Mouse (Mus musculus) heart, postnatal 14 days (tissue): ENCODE measurements around the gene Myadm. TPM values are rescaled to one million over a fixed set of nuclear protein-coding genes. Genes with fewer than 3 reads are reported as not detected.
A peak's percentile ranks its signal among the peaks of the same experiment; 100 is the strongest.

Source experiments
- DNase-seq, 2 experiments: peaks; one replicate each; pipeline ENCODE4 v3.0.0; 2021 to 2022
- intact Hi-C: fragments of 180-260 bp; cut with DNase I; formaldehyde crosslinking; loops from one replicate; pipeline ENCODE4 v1.15.1; 2025
- total RNA-seq, 2 experiments: library from RNA; stranded (reverse); gene quantifications; 2 replicates each; pipeline ENCODE4 v1.2.3; 2021

The Myadm gene
- total RNA-seq, 2 experiments from 2014 or later: 196 to 216 TPM

- intact Hi-C loops: no loop called here
- no peak for DNase-seq
Observed at GRCm38 (mm10) chr7:3310233-3310632, 21.4 kb downstream of the Myadm start.

- intact Hi-C loops: no loop called here
- no peak for DNase-seq
Observed at GRCm38 (mm10) chr7:3313571-3313970, 24.7 kb downstream of the Myadm start.

GRCm38 (mm10) chr7:3314121-3314520 is 25.2 kb downstream of the Myadm start:
- DNase-seq: no peak
- intact Hi-C loops: no loop called here

GRCm38 (mm10) chr7:3317704-3318103 is 28.8 kb downstream of the Myadm start:
- no peak for DNase-seq
- intact Hi-C loops: no loop called here

- intact Hi-C loops: no loop called here
- no peak for DNase-seq
Observed at GRCm38 (mm10) chr7:3320856-3321255, 32.0 kb downstream of the Myadm start.

- no peak for DNase-seq
- intact Hi-C loops: no loop called here
Observed at GRCm38 (mm10) chr7:3323826-3324225, 34.9 kb downstream of the Myadm start.

DNA sequence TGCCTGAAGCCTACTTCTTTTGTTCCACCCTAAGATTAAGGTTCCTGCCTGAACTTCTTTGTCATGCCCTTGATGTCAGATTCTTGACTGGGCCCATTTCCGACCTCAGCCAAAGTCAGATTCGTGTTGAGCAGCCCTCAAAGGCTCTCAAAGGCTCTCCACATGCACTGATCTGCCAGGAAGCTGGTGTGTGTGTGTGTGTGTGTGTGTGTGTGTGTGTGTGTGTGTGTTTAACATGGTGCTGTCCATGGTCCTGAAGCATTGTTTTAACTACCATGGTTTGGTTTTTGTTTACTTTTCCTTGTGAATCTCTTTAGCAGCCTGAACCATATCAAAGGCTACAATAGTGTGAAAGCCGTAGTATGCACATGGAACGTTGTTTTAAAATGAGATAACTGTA is 39.1 kb downstream of the Myadm start:
- DNase-seq: peak in 1 of 2 experiments; percentile 12
- intact Hi-C loops: no loop called here

DNA sequence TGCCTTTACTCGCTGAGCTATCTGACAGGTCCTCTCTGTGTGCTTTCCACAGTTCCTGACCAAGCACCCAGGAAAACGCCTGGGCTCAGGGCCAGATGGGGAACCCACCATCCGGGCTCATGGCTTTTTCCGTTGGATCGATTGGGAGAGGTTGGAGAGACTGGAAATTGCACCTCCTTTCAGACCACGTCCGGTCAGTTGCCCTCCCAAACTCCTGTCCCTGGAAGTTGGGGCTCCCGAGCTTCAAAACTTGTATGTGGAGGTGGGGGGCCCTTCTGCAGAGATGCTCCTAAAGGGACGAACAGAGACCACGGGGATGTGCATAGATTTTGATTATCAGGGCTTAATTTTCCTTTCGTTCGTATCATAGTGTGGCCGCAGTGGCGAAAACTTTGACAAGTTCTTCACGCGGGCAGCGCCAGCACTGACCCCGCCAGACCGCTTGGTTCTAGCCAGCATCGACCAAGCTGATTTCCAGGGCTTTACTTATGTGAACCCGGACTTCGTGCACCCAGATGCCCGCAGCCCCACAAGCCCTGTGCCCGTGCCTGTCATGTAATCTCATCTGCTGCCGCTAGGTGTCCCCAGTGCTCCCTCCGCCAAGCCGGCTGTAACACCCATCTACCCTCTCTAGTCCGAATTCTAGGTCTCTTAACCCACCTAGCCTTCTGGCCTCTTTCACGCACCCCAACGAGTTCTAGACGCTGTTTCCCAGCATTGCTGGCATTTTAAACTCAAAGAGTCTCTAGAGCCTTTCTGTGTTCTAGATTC is 41.1 kb downstream of the Myadm start:
- intact Hi-C loops: loop anchor here (1.0 to 2.0 kb wide), 2 partner anchors 47 to 118 kb away; no protein-coding TSS in a partner anchor
- DNase-seq: peak; percentile 80 to 86

GRCm38 (mm10) chr7:3331171-3331570 is 42.3 kb downstream of the Myadm start:
- intact Hi-C loops: loop anchor here (2.0 kb wide), 1 partner anchor 46 kb away; no protein-coding TSS in a partner anchor

DNA sequence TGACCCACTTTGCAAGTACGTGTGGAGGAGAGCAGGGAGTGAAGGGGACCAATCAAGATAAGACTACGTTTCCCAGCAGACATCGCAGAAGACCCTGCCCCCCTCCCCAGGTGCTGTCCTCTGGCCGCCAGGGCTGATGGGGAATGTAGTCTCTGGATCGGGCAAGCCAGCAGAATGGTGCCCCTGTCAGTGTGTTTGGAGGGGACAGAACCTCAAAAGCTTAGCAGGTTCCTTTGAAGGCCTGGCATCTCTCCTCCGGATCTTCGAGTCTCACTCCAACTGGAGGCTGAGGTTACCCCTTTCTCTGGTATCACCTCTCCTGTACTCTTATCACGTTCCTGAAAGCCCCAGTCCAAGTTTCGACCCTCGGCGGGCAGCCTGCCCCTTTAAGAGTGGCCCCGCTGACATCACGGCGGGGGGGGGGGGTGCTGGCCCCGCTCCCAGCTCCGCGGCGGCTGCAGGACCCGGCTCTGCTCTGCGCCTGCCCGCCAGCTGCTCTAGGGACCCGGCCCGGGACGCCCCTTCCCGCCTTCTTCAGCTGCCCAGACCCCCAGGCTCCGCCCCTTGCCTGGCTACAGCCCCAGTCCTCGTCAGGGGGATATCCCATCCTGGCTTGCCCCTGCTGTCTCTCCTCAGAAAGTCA is 42.8 kb downstream of the Myadm start:
- peak; percentile 76 to 77 for DNase-seq
- intact Hi-C loops: loop anchor here (2.0 kb wide), 1 partner anchor 45 kb away; no protein-coding TSS in a partner anchor

More at GRCm38 (mm10) chr7:3331171-3331570, 42.3 kb downstream of the Myadm start:
- DNase-seq: no peak

- DNase-seq: no peak
- intact Hi-C loops: no loop called here
Observed at GRCm38 (mm10) chr7:3332224-3332615, 43.3 kb downstream of the Myadm start.

- DNase-seq: peak; percentile 38 to 45
- intact Hi-C loops: no loop called here
Observed at GRCm38 (mm10) chr7:3332619-3333521, 44.0 kb downstream of the Myadm start, which contains the start of gene Cacng7. Cacng7 (plus strand) TSS chr7:3332955.

DNA sequence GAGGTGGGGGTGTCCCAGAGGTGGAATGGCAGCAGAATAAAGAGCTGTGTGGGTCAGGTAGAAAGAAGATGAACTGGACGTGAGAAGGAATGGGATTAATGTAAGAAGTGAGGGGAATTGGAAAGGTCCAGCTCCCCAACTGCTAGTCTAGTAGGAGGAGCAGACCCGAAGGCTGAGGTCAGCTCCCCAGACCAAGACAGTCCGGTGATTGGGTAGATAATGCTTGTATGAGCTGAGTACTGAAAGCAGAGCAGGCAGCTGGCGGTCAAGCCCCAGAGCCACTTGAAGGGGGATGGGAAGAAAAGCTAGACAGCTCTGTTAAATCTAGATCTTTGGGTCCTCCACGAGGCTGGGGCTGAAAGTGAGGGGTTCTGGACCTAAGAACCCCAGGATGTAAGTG is 44.7 kb downstream of the Myadm start:
- no peak for DNase-seq

DNA sequence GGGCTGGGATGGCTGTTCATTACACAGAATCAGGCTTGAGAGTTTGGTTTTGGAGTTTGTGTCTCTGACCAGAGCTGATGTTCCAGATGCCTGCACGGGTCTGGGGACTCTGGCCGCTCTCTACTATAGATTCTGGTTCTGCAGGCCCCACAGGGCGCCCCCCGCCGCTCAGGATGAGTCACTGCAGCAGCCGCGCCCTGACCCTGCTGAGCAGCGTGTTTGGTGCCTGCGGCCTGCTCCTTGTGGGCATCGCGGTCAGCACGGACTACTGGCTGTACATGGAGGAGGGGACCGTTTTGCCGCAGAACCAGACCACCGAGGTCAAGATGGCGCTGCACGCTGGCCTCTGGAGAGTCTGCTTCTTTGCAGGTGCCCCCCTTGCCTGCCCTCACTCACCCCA is 47.5 kb downstream of the Myadm start:
- DNase-seq: no peak
- intact Hi-C loops: no loop called here

More for the DNA sequence above, 44.7 kb downstream of the Myadm start:
- intact Hi-C loops: no loop called here

GRCm38 (mm10) chr7:3338286-3338935 is 49.5 kb downstream of the Myadm start:
- intact Hi-C loops: no loop called here
- DNase-seq: no peak

- no peak for DNase-seq
- intact Hi-C loops: no loop called here
Observed at GRCm38 (mm10) chr7:3339010-3339409, 50.1 kb downstream of the Myadm start.

- intact Hi-C loops: no loop called here
Observed at GRCm38 (mm10) chr7:3343861-3344260, 55.0 kb downstream of the Myadm start.

GRCm38 (mm10) chr7:3345301-3345700 is 56.4 kb downstream of the Myadm start:
- intact Hi-C loops: no loop called here
- DNase-seq: no peak

More at GRCm38 (mm10) chr7:3343861-3344260, 55.0 kb downstream of the Myadm start:
- DNase-seq: no peak

DNA sequence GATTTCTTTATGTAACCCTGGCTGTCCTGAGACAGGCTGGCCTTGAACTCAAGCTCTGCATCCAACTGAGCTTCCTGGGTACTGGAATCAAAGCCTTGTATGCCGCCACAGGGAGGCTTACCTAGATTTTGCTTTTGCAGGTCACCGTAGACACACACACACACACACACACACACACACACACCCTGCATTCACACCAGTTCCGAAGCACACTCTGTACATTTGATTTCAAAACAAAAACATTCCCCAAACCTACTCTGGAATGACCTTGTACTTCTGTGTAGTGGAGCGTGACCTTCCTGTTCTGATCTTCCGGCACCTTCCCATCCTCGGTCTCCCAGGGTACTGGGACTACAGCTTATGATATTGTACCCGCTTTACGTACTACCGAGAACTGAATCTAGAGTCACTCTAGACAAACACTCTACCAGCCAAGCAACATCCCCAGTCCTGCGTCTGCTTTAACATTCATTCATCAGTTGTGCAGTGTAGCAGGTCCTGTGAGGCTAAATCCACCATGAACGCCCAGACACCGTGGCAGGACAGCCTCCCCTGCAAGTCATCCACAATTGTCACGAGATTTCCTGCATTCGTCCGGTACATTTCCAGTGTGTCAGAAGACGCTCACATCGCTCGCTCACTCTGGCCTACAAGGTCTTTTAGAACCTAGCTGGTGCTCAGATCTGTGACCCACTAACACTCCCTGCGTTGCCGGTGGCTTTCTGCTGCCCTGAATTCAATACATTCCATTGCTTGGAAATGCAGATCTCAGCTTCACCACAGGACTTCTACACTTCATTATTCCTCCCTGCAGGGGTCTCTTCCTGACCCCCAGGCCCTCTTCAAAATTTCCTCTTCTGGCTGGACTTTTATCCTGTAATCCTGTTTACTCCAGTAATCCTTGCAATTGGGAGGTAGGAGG is 58.7 kb downstream of the Myadm start:
- intact Hi-C loops: no loop called here

More for the DNA sequence above, 58.7 kb downstream of the Myadm start:
- DNase-seq: no peak
